Mouse (Mus musculus) spleen, embryonic (tissue): ENCODE results near the gene Ttc25.
"Not testable (repeated sequence)": the region's sequence is repeated elsewhere in the genome, so short reads cannot be mapped to it uniquely, and the experiment has no call there.

Source experiments
- CTCF ChIA-PET: fragments of 350-600 bp; sonication (Branson Sonifier 250); formaldehyde crosslinking; loops from one replicate; lab custom pipeline; 2022; lab: Charles Lee

Ttc25 gene

GRCm38 (mm10) chr11:100528375-100529165 lies 16.8 kb upstream of the Ttc25 start:
- CTCF ChIA-PET, result no interaction called here

GRCm38 (mm10) chr11:100533871-100534270 lies 11.5 kb upstream of the Ttc25 start:
- CTCF ChIA-PET, result interaction anchor here (0.6 kb wide), 1 partner anchor 9 kb away, joined by 8 read pairs; no protein-coding TSS in a partner anchor

- CTCF ChIA-PET, result not testable (repeated sequence)
These were observed 11.0 kb upstream of the Ttc25 start for GRCm38 (mm10) chr11:100534411-100534810.

- CTCF ChIA-PET, result not testable (repeated sequence)
These were observed 10.6 kb upstream of the Ttc25 start for GRCm38 (mm10) chr11:100534821-100535220.

GRCm38 (mm10) chr11:100535996-100536395 lies 9.4 kb upstream of the Ttc25 start:
- CTCF ChIA-PET, result interaction anchor here (0.6 kb wide), 1 partner anchor 23 kb away, joined by 3 read pairs; no protein-coding TSS in a partner anchor

GRCm38 (mm10) chr11:100536466-100536865 lies 8.9 kb upstream of the Ttc25 start:
- CTCF ChIA-PET, result interaction anchor here (0.6 kb wide), 1 partner anchor 23 kb away, joined by 3 read pairs; no protein-coding TSS in a partner anchor

GRCm38 (mm10) chr11:100540966-100541365 lies 4.4 kb upstream of the Ttc25 start:
- CTCF ChIA-PET, result no interaction called here

GRCm38 (mm10) chr11:100541577-100541976 lies 3.8 kb upstream of the Ttc25 start:
- CTCF ChIA-PET, result no interaction called here

GRCm38 (mm10) chr11:100545746-100546085 lies 309 bp downstream of the Ttc25 start:
- CTCF ChIA-PET, result no interaction called here

GRCm38 (mm10) chr11:100546955-100547354 lies 1.5 kb downstream of the Ttc25 start:
- CTCF ChIA-PET, result no interaction called here

- CTCF ChIA-PET, result interaction anchor here (0.6 kb wide), 1 partner anchor 51 kb away, joined by 3 read pairs; no protein-coding TSS in a partner anchor
These were observed 2.7 kb downstream of the Ttc25 start for GRCm38 (mm10) chr11:100548141-100548540.

- CTCF ChIA-PET, result no interaction called here
These were observed 4.1 kb downstream of the Ttc25 start for GRCm38 (mm10) chr11:100549466-100549865.

- CTCF ChIA-PET, result no interaction called here
These were observed 4.7 kb downstream of the Ttc25 start for GRCm38 (mm10) chr11:100550101-100550500.

- CTCF ChIA-PET, result interaction anchor here (0.5 kb wide), 1 partner anchor 182 kb away, joined by 4 read pairs; no protein-coding TSS in a partner anchor
These were observed 7.4 kb downstream of the Ttc25 start for GRCm38 (mm10) chr11:100552842-100553241.

- CTCF ChIA-PET, result interaction anchor here (0.6 to 0.9 kb wide), 3 partner anchors 64 to 427 kb away, joined by 3 to 5 read pairs (median 3); no protein-coding TSS in a partner anchor
These were observed 10.2 kb downstream of the Ttc25 start for GRCm38 (mm10) chr11:100555583-100555982.

GRCm38 (mm10) chr11:100557563-100557962 lies 12.2 kb downstream of the Ttc25 start:
- CTCF ChIA-PET, result no interaction called here

GRCm38 (mm10) chr11:100559476-100559875 lies 14.1 kb downstream of the Ttc25 start:
- CTCF ChIA-PET, result interaction anchor here (1.3 to 1.5 kb wide), 2 partner anchors 9 to 58 kb away, joined by 3 read pairs; no protein-coding TSS in a partner anchor

- CTCF ChIA-PET, result interaction anchor here (0.7 kb wide), 1 partner anchor 73 kb away, joined by 18 read pairs; no protein-coding TSS in a partner anchor
These were observed 16.3 kb downstream of the Ttc25 start for GRCm38 (mm10) chr11:100561748-100562147.

GRCm38 (mm10) chr11:100564297-100564696 lies 18.9 kb downstream of the Ttc25 start:
- CTCF ChIA-PET, result interaction anchor here (0.5 to 0.7 kb wide), 3 partner anchors 13 to 380 kb away, joined by 3 to 8 read pairs (median 4); no protein-coding TSS in a partner anchor

- CTCF ChIA-PET, result interaction anchor here (0.5 to 0.7 kb wide), 3 partner anchors 12 to 380 kb away, joined by 3 to 8 read pairs (median 4); no protein-coding TSS in a partner anchor
These were observed 19.3 kb downstream of the Ttc25 start for GRCm38 (mm10) chr11:100564703-100565102.

- CTCF ChIA-PET, result interaction anchor here (0.6 kb wide), 1 partner anchor 106 kb away, joined by 3 read pairs; no protein-coding TSS in a partner anchor
These were observed 21.8 kb downstream of the Ttc25 start for GRCm38 (mm10) chr11:100567229-100567628.

GRCm38 (mm10) chr11:100567815-100568245 lies 22.4 kb downstream of the Ttc25 start:
- CTCF ChIA-PET, result interaction anchor here (0.6 to 1.7 kb wide), 3 partner anchors 8 to 125 kb away, joined by 3 read pairs; no protein-coding TSS in a partner anchor
